Comparison of ENCODE assay signal across 13 mouse cellular contexts in the genomic region with DNA sequence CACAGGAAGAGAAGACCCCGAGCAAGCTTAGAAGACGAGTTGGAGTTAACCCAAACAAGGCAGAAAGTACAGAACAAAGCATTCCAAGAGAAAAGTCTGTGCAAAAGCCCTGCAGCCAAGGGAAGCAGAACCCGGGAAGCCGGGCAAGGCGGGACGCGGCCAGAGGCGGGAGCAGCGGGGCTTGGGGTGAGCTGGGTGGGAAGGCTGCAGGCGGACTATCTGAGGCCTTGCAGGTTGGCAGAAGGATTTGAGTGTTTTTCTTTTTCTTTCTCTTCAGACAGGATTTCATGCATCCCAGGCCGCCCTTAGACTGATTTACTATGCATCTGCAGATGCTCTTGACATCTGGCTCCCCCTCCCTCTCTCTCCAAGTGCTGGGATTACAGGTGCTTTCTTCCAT. TPM values are rescaled to one million over a fixed set of nuclear protein-coding genes. Genes with fewer than 3 reads are reported as not detected.
DNase-seq lines count a peak whose midpoint lies in the region; ATAC-seq lines count a peak whose summit lies in the region.
"Had no signal": no experiment of that assay in that cellular context is flagged by ENCODE, and none has a peak within 500 bp of the region (broad histone marks: within the 10 kb centered on the region; RNA-seq: fewer than 3 reads in every experiment).

No protein-coding gene starts in this region.

- 72% methylated on average over 11 of the region's 11 CpGs for WGBS in hindbrain, embryonic 13.5 days
- whole genome bisulfite sequencing in hindbrain, embryonic 14.5 days: 69% methylated on average over 11 of the region's 11 CpGs
- WGBS in limb, embryonic 11.5 days: 43% methylated on average over 11 of the region's 11 CpGs

- no peak overlapping the region for H3K4me3 ChIP-seq in hindbrain, embryonic 13.5 days
- H3K4me3 ChIP-seq in hindbrain, embryonic 14.5 days (replicated peaks; ENCODE audit: low read length): no peak overlapping the region
- no peak overlapping the region for H3K4me3 ChIP-seq in limb, embryonic 11.5 days (ENCODE audit: low read depth, low read length)
- H3K4me3 ChIP-seq: embryonic facial prominence, embryonic 12.5 days; heart, embryonic 10.5 days; neural tube, embryonic 13.5 days had no signal

- no peaks in the 10 kb centered on the region for H3K36me3 ChIP-seq in hindbrain, embryonic 13.5 days
- no peaks in the 10 kb centered on the region for H3K36me3 ChIP-seq in hindbrain, embryonic 14.5 days (replicated peaks; ENCODE audit: control insufficient read depth, insufficient read depth)
- H3K36me3 ChIP-seq in limb, embryonic 11.5 days (ENCODE audit: control insufficient read depth, insufficient read depth, low read length): no peaks in the 10 kb centered on the region
- H3K36me3 ChIP-seq: embryonic facial prominence, embryonic 12.5 days; G1E; heart, embryonic 10.5 days; neural tube, embryonic 13.5 days had no signal

- ATAC-seq in hindbrain, embryonic 13.5 days (ENCODE audit: low FRiP score): no peak
- no peak for ATAC-seq in hindbrain, embryonic 14.5 days (ENCODE audit: low FRiP score)
- ATAC-seq in limb, embryonic 11.5 days (ENCODE audit: insufficient number of reproducible peaks, low FRiP score, low TSS enrichment, low read depth): no peak

- H3K27me3 ChIP-seq in hindbrain, embryonic 13.5 days: no peaks in the 10 kb centered on the region
- no peaks in the 10 kb centered on the region for H3K27me3 ChIP-seq in hindbrain, embryonic 14.5 days (ENCODE audit: control insufficient read depth, insufficient read depth, low read length)
- no peaks in the 10 kb centered on the region for H3K27me3 ChIP-seq in limb, embryonic 11.5 days (ENCODE audit: control insufficient read depth, insufficient read depth, low read length)
- H3K27me3 ChIP-seq: embryonic facial prominence, embryonic 12.5 days; neural tube, embryonic 13.5 days had no signal

- no peak overlapping the region for H3K9ac ChIP-seq in hindbrain, embryonic 13.5 days
- H3K9ac ChIP-seq in hindbrain, embryonic 14.5 days: no peak overlapping the region
- H3K9ac ChIP-seq in limb, embryonic 11.5 days (ENCODE audit: low read length): no peak overlapping the region
- H3K9ac ChIP-seq: embryonic facial prominence, embryonic 12.5 days; liver, embryonic 14.5 days; neural tube, embryonic 13.5 days had no signal

- H3K27ac ChIP-seq in hindbrain, embryonic 13.5 days: peak overlapping the region; percentile 31; the same call in 1 of the 2 replicates
- H3K27ac ChIP-seq in hindbrain, embryonic 14.5 days: no peak overlapping the region
- H3K27ac ChIP-seq in limb, embryonic 11.5 days (replicated peaks; ENCODE audit: low read depth, low read length): no peak overlapping the region
- H3K27ac ChIP-seq: embryonic facial prominence, embryonic 12.5 days; heart, embryonic 10.5 days; liver, embryonic 14.5 days; neural tube, embryonic 13.5 days had no signal

- DNase-seq in embryo, embryonic 11 days: peak; percentile 35
- DNase-seq in embryo, embryonic 10 days (ENCODE audit: low spot score): no peak
- no peak for DNase-seq in hindbrain, embryonic 14.5 days (ENCODE audit: low spot score)
- DNase-seq in 3134 (ENCODE audit: extremely low read depth, insufficient read length, low spot score): peak; percentile 20
- peak; percentile 62 for DNase-seq in limb, embryonic 11.5 days (ENCODE audit: low spot score)
- DNase-seq in lung, postnatal 36 days: no peak
- DNase-seq in cerebellum, adult 8-10 months: no peak

- H3K4me1 ChIP-seq in hindbrain, embryonic 13.5 days (replicated peaks): peaks cover 45% of the 10 kb centered on the region
- H3K4me1 ChIP-seq in hindbrain, embryonic 14.5 days (replicated peaks; ENCODE audit: control insufficient read depth, insufficient read depth, low read length): peaks cover 25% of the 10 kb centered on the region
- H3K4me1 ChIP-seq in limb, embryonic 11.5 days (ENCODE audit: control insufficient read depth, insufficient read depth, low read length): peaks cover 12% of the 10 kb centered on the region; the same call in 1 of the 2 replicates

- H3K4me2 ChIP-seq in hindbrain, embryonic 13.5 days: no peak overlapping the region
- H3K4me2 ChIP-seq in hindbrain, embryonic 14.5 days (replicated peaks): no peak overlapping the region
- H3K4me2 ChIP-seq in limb, embryonic 11.5 days (ENCODE audit: low read depth, severe bottlenecking): no peak overlapping the region
- H3K4me2 ChIP-seq: embryonic facial prominence, embryonic 12.5 days; neural tube, embryonic 13.5 days had no signal

- H3K9me3 ChIP-seq in hindbrain, embryonic 13.5 days: no peaks in the 10 kb centered on the region
- no peaks in the 10 kb centered on the region for H3K9me3 ChIP-seq in hindbrain, embryonic 14.5 days (ENCODE audit: control insufficient read depth, low read length)
- H3K9me3 ChIP-seq in limb, embryonic 11.5 days (ENCODE audit: control insufficient read depth, low read length): no peaks in the 10 kb centered on the region
- H3K9me3 ChIP-seq: embryonic facial prominence, embryonic 12.5 days; G1E; heart, embryonic 10.5 days; neural tube, embryonic 13.5 days had no signal

RNA-seq across cellular contexts. Expression of a gene that starts 16.2 kb away (rescaled TPM):
- 16.7 and 18.1 TPM in 2 replicates for polyA plus RNA-seq in hindbrain, embryonic 13.5 days (2015; fragmentation: Nextera tagmentation; extraction: Ambion mirVana)
- 20.0 and 23.5 TPM in 2 replicates for polyA plus RNA-seq in hindbrain, embryonic 14.5 days (2014; fragmentation: Nextera tagmentation; extraction: Ambion mirVana)
- polyA plus RNA-seq in limb, embryonic 11.5 days (2014; fragmentation: Nextera tagmentation; extraction: Ambion mirVana): 1.2 and 2.0 TPM in 2 replicates

RNA-seq across cellular contexts. Expression of a gene that starts 16.5 kb away (rescaled TPM):
- 3.2 and 5.0 TPM in 2 replicates for polyA plus RNA-seq in hindbrain, embryonic 13.5 days (2015; fragmentation: Nextera tagmentation; extraction: Ambion mirVana)
- polyA plus RNA-seq in hindbrain, embryonic 14.5 days (2014; fragmentation: Nextera tagmentation; extraction: Ambion mirVana): 2.0 and 2.3 TPM in 2 replicates
- 0.74 and 1.1 TPM in 2 replicates for polyA plus RNA-seq in limb, embryonic 11.5 days (2014; fragmentation: Nextera tagmentation; extraction: Ambion mirVana)
- polyA plus RNA-seq: G1E had no signal

RNA-seq across cellular contexts. Expression of a gene that starts 36.0 kb away (rescaled TPM):
- 9.8 and 17.9 TPM in 2 replicates for polyA plus RNA-seq in hindbrain, embryonic 13.5 days (2015; fragmentation: Nextera tagmentation; extraction: Ambion mirVana)
- 19.5 and 24.2 TPM in 2 replicates for polyA plus RNA-seq in hindbrain, embryonic 14.5 days (2014; fragmentation: Nextera tagmentation; extraction: Ambion mirVana)
- 3.2 and 3.8 TPM in 2 replicates for polyA plus RNA-seq in limb, embryonic 11.5 days (2014; fragmentation: Nextera tagmentation; extraction: Ambion mirVana)
- polyA plus RNA-seq: liver, embryonic 14.5 days had no signal

RNA-seq across cellular contexts. Expression of a gene that starts 50.2 kb away (rescaled TPM):
- polyA plus RNA-seq in hindbrain, embryonic 13.5 days (2015; fragmentation: Nextera tagmentation; extraction: Ambion mirVana): 7.0 TPM in 2 replicates
- polyA plus RNA-seq in hindbrain, embryonic 14.5 days (2014; fragmentation: Nextera tagmentation; extraction: Ambion mirVana): 10.3 and 12.4 TPM in 2 replicates
- polyA plus RNA-seq in limb, embryonic 11.5 days (2014; fragmentation: Nextera tagmentation; extraction: Ambion mirVana): 3.9 and 4.2 TPM in 2 replicates

Comparison
In these comparisons a context has a peak if more than half of its experiments do, and no peak if none do; other contexts are left out.
1. DNase-seq: peak in embryo, embryonic 11 days (single experiment), 3134 (single experiment) and limb, embryonic 11.5 days (single experiment); none in embryo, embryonic 10 days (single experiment), hindbrain, embryonic 14.5 days (single experiment), lung, postnatal 36 days (single experiment) and cerebellum, adult 8-10 months (single experiment).